Mouse (Mus musculus): ENCODE measurements around the gene Mtmr4. TPM values are rescaled to one million over a fixed set of nuclear protein-coding genes. Genes with fewer than 3 reads are reported as not detected.

Gene Mtmr4
- polyA plus RNA-seq, 1 experiment from 2014 or later: 63.5 TPM

DNA sequence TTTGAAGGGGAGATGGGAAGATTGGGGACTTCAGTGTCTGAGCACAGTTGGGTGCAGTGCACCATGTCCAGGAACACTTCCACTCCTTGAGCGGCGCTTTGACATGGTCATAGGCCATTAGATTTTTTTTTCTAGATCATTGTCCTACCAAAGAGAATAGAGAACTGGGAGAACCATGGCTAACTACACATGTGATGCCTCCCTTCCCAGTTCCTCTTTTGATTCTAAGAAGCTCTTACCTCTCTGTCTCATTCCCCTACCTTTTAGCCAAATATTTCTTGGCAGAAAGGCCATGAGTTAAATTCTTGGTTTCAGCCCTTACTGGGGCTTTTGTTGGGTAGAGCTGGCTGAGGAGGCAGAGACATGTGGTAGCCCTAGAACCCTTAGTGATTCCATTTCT, 11.6 kb downstream of the Mtmr4 start:
- Histone ChIP-seq H3K27ac (replicated peaks) (no peak overlapping the region), H3K27me3 (ENCODE audit: low read depth, poor library complexity, severe bottlenecking) (no peaks in the 10 kb centered on the region), H3K36me3 (peaks cover 100% of the 10 kb centered on the region), H3K4me1 (no peaks in the 10 kb centered on the region), H3K4me3 (no peak overlapping the region), H3K9me3 (replicated peaks) (no peaks in the 10 kb centered on the region)
- WGBS: 91% methylated on average over 2 of the region's 2 CpGs
- no peak for DNase-seq (ENCODE audit: low spot score)

- no peaks in the 10 kb centered on the region for H3K9me3 ChIP-seq (replicated peaks)
- 93% methylated on average over 7 of the region's 7 CpGs for WGBS
- no peak for DNase-seq (ENCODE audit: low spot score)
- H3K27me3 ChIP-seq (ENCODE audit: low read depth, poor library complexity, severe bottlenecking): no peaks in the 10 kb centered on the region
- no peaks in the 10 kb centered on the region for H3K4me1 ChIP-seq
- no peak overlapping the region for H3K27ac ChIP-seq (replicated peaks)
- H3K36me3 ChIP-seq: peaks cover 100% of the 10 kb centered on the region
- no peak overlapping the region for H3K4me3 ChIP-seq
Measured at GRCm38 (mm10) chr11:87609264-87609663, 17.3 kb downstream of the Mtmr4 start.

- no peaks in the 10 kb centered on the region for H3K27me3 ChIP-seq (ENCODE audit: low read depth, poor library complexity, severe bottlenecking)
- H3K36me3 ChIP-seq: peaks cover 100% of the 10 kb centered on the region
- H3K27ac ChIP-seq (replicated peaks): no peak overlapping the region
- no peak overlapping the region for H3K4me3 ChIP-seq
- 96% methylated on average over 9 of the region's 9 CpGs for WGBS
- DNase-seq (ENCODE audit: low spot score): no peak
- no peaks in the 10 kb centered on the region for H3K4me1 ChIP-seq
- H3K9me3 ChIP-seq (replicated peaks): peaks cover under 1% of the 10 kb centered on the region; the same call in 1 of the 2 replicates
Measured at GRCm38 (mm10) chr11:87611547-87611946, 19.6 kb downstream of the Mtmr4 start.

GRCm38 (mm10) chr11:87613972-87614371, 22.0 kb downstream of the Mtmr4 start:
- no peak overlapping the region for H3K27ac ChIP-seq (replicated peaks)
- 96% methylated on average over 7 of the region's 7 CpGs for WGBS
- DNase-seq (ENCODE audit: low spot score): no peak
- H3K9me3 ChIP-seq (replicated peaks): peaks cover 9% of the 10 kb centered on the region
- H3K27me3 ChIP-seq (ENCODE audit: low read depth, poor library complexity, severe bottlenecking): no peaks in the 10 kb centered on the region
- no peak overlapping the region for H3K4me3 ChIP-seq
- no peaks in the 10 kb centered on the region for H3K4me1 ChIP-seq
- H3K36me3 ChIP-seq: peaks cover 100% of the 10 kb centered on the region

DNA sequence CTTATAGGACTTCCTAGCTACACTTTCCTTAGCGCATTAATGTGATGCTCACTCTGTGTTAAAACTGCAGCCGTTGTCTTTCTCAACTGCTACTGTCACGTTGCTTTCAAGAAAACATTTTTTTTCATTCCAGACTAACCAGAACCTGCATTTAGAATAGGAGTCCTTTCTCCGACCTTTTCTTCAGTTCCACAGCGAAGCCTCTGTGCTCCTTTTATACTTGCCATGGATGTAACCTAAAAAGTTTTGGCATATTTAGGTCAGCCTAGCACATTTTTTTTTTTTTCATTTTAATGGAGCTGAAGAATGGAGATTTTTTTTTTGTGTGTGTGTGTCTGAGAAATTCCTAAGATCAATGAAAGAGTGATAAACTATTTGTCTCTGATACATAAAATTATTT, 23.6 kb downstream of the Mtmr4 start:
- H3K36me3 ChIP-seq: peaks cover 99% of the 10 kb centered on the region

GRCm38 (mm10) chr11:87615952-87616351, 24.0 kb downstream of the Mtmr4 start:
- no peak for DNase-seq (ENCODE audit: low spot score)
- Histone ChIP-seq H3K27ac (replicated peaks) (no peak overlapping the region), H3K4me3 (no peak overlapping the region), H3K36me3 (peaks cover 98% of the 10 kb centered on the region), H3K9me3 (replicated peaks) (peaks cover 9% of the 10 kb centered on the region), H3K4me1 (no peaks in the 10 kb centered on the region), H3K27me3 (ENCODE audit: low read depth, poor library complexity, severe bottlenecking) (no peaks in the 10 kb centered on the region)
- WGBS: 97% methylated on average over 2 of the region's 2 CpGs

More for the DNA sequence above, 23.6 kb downstream of the Mtmr4 start:
- H3K27ac ChIP-seq (replicated peaks): no peak overlapping the region
- no peak overlapping the region for H3K4me3 ChIP-seq
- no peaks in the 10 kb centered on the region for H3K27me3 ChIP-seq (ENCODE audit: low read depth, poor library complexity, severe bottlenecking)
- H3K4me1 ChIP-seq: no peaks in the 10 kb centered on the region
- peaks cover 9% of the 10 kb centered on the region for H3K9me3 ChIP-seq (replicated peaks)
- no peak for DNase-seq (ENCODE audit: low spot score)
- 95% methylated on average over 5 of the region's 5 CpGs for WGBS

DNA sequence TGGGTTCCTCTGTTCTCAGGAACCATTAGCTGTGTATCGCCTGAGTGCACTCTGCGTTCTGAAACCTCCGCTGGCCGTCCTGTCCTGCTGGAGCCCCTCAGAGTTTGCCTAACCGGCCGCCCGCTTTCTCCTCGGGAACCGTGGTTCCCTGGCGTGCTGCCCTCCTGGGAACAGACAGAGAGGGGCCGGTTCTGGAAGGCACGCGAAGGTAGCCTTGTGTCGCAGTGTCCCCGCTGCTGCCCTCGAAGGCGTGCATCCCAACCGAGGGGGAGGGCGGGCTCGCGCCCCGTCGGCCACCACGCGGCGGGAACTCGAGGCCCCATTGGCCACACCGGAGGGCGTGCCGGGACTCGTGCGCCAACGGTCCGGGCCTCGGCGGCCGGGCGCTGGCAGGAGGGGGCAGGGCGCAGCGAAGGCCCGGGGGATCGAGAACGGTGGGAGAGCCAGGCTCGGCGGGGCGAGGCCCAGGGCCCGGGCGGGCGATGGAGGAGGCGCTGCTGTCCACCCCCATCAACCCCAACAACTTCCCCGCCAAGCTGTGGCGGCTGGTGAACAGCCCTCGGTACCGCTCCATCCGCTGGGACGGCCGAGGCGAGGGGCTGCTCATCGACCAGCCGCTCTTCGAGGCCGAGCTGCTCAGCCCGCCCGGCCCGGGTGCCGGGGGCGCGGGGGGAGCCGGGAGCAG, 25.0 kb downstream of the Mtmr4 start, which contains the start of gene Hsf5:
TSS of gene Hsf5 (plus strand) at position 375 of the 685 bp plus-strand sequence.
- Histone ChIP-seq H3K4me3 (no peak within 1 kb of the TSS), H3K9me3 (replicated peaks) (peaks cover 9% of the 10 kb centered on the region), H3K36me3 (peaks cover 95% of the 10 kb centered on the region), H3K4me1 (no peaks in the 10 kb centered on the region), H3K27ac (replicated peaks) (no peak within 1 kb of the TSS), H3K27me3 (ENCODE audit: low read depth, poor library complexity, severe bottlenecking) (no peaks in the 10 kb centered on the region)
- DNase-seq (ENCODE audit: low spot score): no peak
- WGBS: 91% methylated on average over 69 of the region's 69 CpGs

DNA sequence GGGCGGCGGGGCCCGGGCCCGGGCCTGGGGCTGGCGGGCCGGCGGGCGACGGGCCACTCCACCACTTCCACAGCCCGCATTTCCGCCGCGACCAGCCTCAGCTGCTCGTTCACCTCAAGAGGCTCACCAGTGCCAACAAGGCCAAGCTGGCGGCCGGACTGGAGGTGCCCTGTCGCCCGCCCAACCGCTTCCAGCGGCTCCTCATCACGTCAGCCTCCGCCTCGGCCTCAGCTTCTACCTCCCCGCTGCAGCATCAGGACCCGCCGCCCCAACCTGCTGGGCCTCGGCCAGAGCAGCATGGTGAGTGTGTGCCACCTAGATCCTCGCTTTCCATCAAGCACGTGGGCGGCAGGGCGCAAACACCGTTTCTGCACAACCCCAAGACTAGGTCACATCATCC, 25.6 kb downstream of the Mtmr4 start:
- WGBS: 94% methylated on average over 32 of the region's 32 CpGs
- Histone ChIP-seq H3K4me1 (no peaks in the 10 kb centered on the region), H3K27me3 (ENCODE audit: low read depth, poor library complexity, severe bottlenecking) (no peaks in the 10 kb centered on the region), H3K27ac (replicated peaks) (no peak overlapping the region), H3K4me3 (no peak overlapping the region), H3K9me3 (replicated peaks) (peaks cover 9% of the 10 kb centered on the region), H3K36me3 (peaks cover 93% of the 10 kb centered on the region)
- DNase-seq (ENCODE audit: low spot score): no peak

- DNase-seq (ENCODE audit: low spot score): no peak
- Histone ChIP-seq H3K4me3 (no peak overlapping the region), H3K27me3 (ENCODE audit: low read depth, poor library complexity, severe bottlenecking) (no peaks in the 10 kb centered on the region), H3K4me1 (no peaks in the 10 kb centered on the region), H3K27ac (replicated peaks) (no peak overlapping the region), H3K9me3 (replicated peaks) (no peaks in the 10 kb centered on the region), H3K36me3 (peaks cover 84% of the 10 kb centered on the region)
- 80% methylated on average over 4 of the region's 4 CpGs for WGBS
Measured at GRCm38 (mm10) chr11:87623160-87623559, 31.2 kb downstream of the Mtmr4 start.

DNA sequence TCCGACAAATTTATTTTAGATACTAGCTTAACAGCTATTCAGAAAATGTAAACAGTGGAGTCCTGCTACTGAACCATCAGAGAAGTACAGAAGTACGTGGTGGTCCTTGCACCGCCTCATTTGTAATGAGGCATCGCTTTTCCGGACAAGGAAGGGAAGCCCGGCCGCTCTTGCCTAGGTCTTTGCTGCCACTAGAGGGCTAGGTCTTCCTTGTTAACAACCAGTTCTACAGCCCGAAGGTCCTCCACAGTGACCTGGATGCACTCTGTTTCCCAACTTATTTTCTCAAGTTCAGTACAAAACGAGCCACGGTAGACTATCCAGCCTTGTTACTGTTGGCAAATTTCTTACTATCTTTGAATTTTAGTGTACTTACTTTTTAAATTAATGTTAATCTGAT, 37.9 kb downstream of the Mtmr4 start:
- Histone ChIP-seq H3K36me3 (peaks cover 27% of the 10 kb centered on the region), H3K27me3 (ENCODE audit: low read depth, poor library complexity, severe bottlenecking) (no peaks in the 10 kb centered on the region), H3K4me1 (no peaks in the 10 kb centered on the region), H3K9me3 (replicated peaks) (no peaks in the 10 kb centered on the region), H3K27ac (replicated peaks) (no peak overlapping the region), H3K4me3 (no peak overlapping the region)
- 42% methylated on average over 10 of the region's 10 CpGs for WGBS
- peak; percentile 50 for DNase-seq (ENCODE audit: low spot score)

DNA sequence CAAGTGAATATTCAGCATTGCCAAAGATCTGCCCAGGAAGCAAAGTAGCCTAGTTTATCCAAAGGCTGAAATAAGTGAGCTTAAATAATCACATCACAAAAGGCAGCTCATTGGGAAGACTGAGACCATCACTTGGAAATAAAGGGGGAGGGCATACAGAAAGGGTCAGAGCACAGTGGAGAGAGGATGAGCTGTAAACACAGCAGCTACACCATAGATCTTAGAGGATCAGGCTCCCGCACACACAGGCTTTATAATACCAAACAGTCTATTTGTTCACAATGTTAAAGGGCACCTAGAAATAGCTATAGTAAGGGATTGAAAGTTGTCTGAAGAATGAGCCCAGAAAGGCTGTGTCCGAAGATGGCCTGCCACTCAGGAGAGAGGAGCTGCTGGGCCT, 46.8 kb downstream of the Mtmr4 start:
- 11% methylated on average over 2 of the region's 2 CpGs for WGBS
- Histone ChIP-seq H3K9me3 (replicated peaks) (no peaks in the 10 kb centered on the region), H3K27me3 (ENCODE audit: low read depth, poor library complexity, severe bottlenecking) (no peaks in the 10 kb centered on the region), H3K4me1 (peaks cover 13% of the 10 kb centered on the region), H3K4me3 (peak overlapping the region; percentile 53), H3K27ac (replicated peaks) (peak overlapping the region; percentile 83), H3K36me3 (0 out of 2 replicates have a peak, but pooled peaks cover 3% of the 10 kb centered on the region)
- DNase-seq (ENCODE audit: low spot score): no peak

GRCm38 (mm10) chr11:87639206-87639605, 47.2 kb downstream of the Mtmr4 start:
- peak overlapping the region; percentile 83 for H3K27ac ChIP-seq (replicated peaks)

DNA sequence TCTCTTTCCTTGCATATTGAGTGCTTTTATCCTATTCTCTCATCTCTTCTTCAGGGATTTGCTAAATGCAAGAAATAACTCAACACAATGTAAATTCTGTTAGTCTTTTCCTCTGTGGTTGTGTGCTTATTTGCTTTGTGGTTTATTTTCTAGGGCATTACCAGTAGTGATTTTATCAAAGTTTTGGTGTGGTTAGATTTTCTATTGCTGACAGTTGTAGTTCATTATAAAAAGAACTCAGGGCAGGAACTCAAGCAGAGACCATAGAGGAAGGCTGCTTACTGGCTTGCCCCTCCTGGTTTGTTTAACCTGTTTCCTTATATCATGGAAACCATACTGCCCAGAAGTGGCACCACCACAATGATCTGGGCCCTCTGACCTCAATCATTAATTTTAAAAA, 50.9 kb downstream of the Mtmr4 start:
- H3K4me3 ChIP-seq: no peak overlapping the region
- H3K36me3 ChIP-seq: no peaks in the 10 kb centered on the region
- H3K27me3 ChIP-seq (ENCODE audit: low read depth, poor library complexity, severe bottlenecking): no peaks in the 10 kb centered on the region
- no peak for DNase-seq (ENCODE audit: low spot score)
- H3K9me3 ChIP-seq (replicated peaks): no peaks in the 10 kb centered on the region
- no peak overlapping the region for H3K27ac ChIP-seq (replicated peaks)
- peaks cover 13% of the 10 kb centered on the region for H3K4me1 ChIP-seq

More at GRCm38 (mm10) chr11:87639206-87639605, 47.2 kb downstream of the Mtmr4 start:
- 0 out of 2 replicates have a peak, but pooled peaks cover 3% of the 10 kb centered on the region for H3K36me3 ChIP-seq
- DNase-seq (ENCODE audit: low spot score): peak; percentile 70
- peaks cover 13% of the 10 kb centered on the region for H3K4me1 ChIP-seq
- H3K9me3 ChIP-seq (replicated peaks): no peaks in the 10 kb centered on the region
- H3K4me3 ChIP-seq: peak overlapping the region; percentile 53
- H3K27me3 ChIP-seq (ENCODE audit: low read depth, poor library complexity, severe bottlenecking): no peaks in the 10 kb centered on the region
- under 1% methylated on average over 29 of the region's 29 CpGs for WGBS

Data from midbrain, embryonic 10.5 days (tissue).